Mouse (Mus musculus) midbrain, embryonic 14.5 days (tissue): ENCODE measurements at regions not wholly inside any gene's neighbourhood (a gene's known extent, or its start where the extent isn't known, plus 50 kb on each side); places are given as distances from the start of the nearest gene placed in this dataset.
"Not testable (repeated sequence)": the region's sequence is repeated elsewhere in the genome, so short reads cannot be mapped to it uniquely, and the experiment has no call there.

Experiments
- ATAC-seq: fragments of 200-750 bp; cut with Nextera tagmentation; 2 replicates; pipeline ENCODE4 v1.8.0; 2017; ENCODE audit warnings: moderate number of reproducible peaks, moderate library complexity; ENCODE audit not compliant: low FRiP score, low TSS enrichment
- DNase-seq: peaks from one replicate; pipeline ENCODE4 v3.0.0-alpha.2; 2015
- H3K27ac ChIP-seq: fragments of 300-500 bp; sonication (generic); replicated peaks from 2 replicates; pipeline ENCODE4 v1.5.1; 2014; ENCODE audit warnings: mild to moderate bottlenecking, low read depth, low read length, moderate library complexity
- H3K27me3 ChIP-seq: fragments of 300-500 bp; sonication (generic); 2 replicates; pipeline ENCODE4 v1.6.1; 2014; ENCODE audit warnings: low read length, control low read depth, mixed read lengths; ENCODE audit not compliant: control insufficient read depth, insufficient read depth
- H3K36me3 ChIP-seq: fragments of 300-500 bp; sonication (generic); 2 replicates; pipeline ENCODE4 v1.6.1; 2014; ENCODE audit warnings: low read length, control low read depth; ENCODE audit not compliant: control insufficient read depth, insufficient read depth
- H3K4me1 ChIP-seq: fragments of 300-500 bp; sonication (generic); 2 replicates; pipeline ENCODE4 v1.6.1; 2014; ENCODE audit warnings: mild to moderate bottlenecking, antibody characterized with exemption, low read length, control low read depth; ENCODE audit not compliant: control insufficient read depth, insufficient read depth
- H3K4me2 ChIP-seq: fragments of 300-500 bp; sonication (generic); 2 replicates; pipeline ENCODE4 v1.6.1; 2014; ENCODE audit warnings: mild to moderate bottlenecking, low read length, moderate library complexity
- H3K4me3 ChIP-seq: fragments of 300-500 bp; sonication (generic); replicated peaks from 2 replicates; pipeline ENCODE4 v1.5.1; 2014; ENCODE audit warnings: low read depth, low read length
- H3K9ac ChIP-seq: fragments of 300-500 bp; sonication (generic); replicated peaks from 2 replicates; pipeline ENCODE4 v1.6.1; 2014; ENCODE audit warnings: mild to moderate bottlenecking, low read length, moderate library complexity
- H3K9me3 ChIP-seq: fragments of 300-500 bp; sonication (generic); 2 replicates; pipeline ENCODE4 v1.6.1; 2016; ENCODE audit warnings: low read length, control low read depth, mixed read lengths; ENCODE audit not compliant: control insufficient read depth
- WGBS: fragments of 180-500 bp; shearing (Covaris S2); extraction: QIAGEN DNeasy Blood & Tissue Kit; methylation state at CpG from one replicate; pipeline ENCODE4 v1.1.7; 2014; 5-methylcytosine and 5-hydroxymethylcytosine counted together

DNA sequence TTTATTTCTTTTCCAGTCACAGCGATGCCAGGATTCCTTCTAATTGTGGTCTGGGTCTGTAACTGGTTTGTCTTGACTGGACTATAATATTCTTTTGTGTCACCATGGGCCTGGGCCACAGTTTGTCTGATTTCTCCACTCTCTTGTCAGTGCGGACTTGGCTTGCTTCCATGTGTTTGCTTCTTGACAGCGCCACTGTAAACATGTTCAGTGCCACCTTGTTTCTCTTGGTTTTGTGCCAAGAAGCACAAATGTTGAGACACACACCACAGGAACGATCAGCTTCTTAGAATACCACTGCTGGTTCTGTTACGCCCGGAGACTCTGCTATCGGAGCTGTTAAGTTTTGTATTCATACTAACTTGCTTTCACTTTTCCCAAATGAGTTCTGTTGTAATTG lies 180.9 kb upstream of the Tmem45b start:
- Histone ChIP-seq H3K4me1 (no peaks in the 10 kb centered on the region), H3K27me3 (no peaks in the 10 kb centered on the region), H3K4me3 (no peak overlapping the region), H3K36me3 (no peaks in the 10 kb centered on the region), H3K9ac (no peak overlapping the region), H3K9me3 (no peaks in the 10 kb centered on the region), H3K27ac (no peak overlapping the region), H3K4me2 (no peak overlapping the region)
- 87% methylated on average over 7 of the region's 7 CpGs for WGBS
- ATAC-seq, result no peak
- DNase-seq, result peak; percentile 8

DNA sequence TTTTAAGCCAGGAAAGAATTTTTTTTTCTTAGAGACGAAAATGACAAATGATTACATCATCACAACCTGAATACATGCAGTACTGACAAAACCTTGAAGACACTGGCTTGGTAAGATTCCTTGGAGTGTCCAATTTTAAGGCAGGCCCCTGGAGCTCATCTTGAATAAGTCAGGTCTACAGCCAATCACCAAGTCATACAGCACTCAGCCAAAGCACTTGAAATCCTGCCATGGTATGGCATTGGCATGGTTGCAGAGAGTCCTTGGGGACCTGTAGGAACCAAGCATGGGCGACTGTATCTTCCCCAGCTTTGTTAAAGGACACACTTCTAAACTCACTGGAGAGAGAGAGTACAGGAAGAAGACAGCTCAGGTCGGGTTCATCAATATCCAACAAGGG lies 179.8 kb upstream of the Tmem45b start:
- 73% methylated on average over 3 of the region's 3 CpGs for WGBS
- ATAC-seq (no peak), DNase-seq (no peak)
- Histone ChIP-seq H3K4me2 (no peak overlapping the region), H3K4me3 (no peak overlapping the region), H3K9ac (no peak overlapping the region), H3K4me1 (no peaks in the 10 kb centered on the region), H3K27ac (no peak overlapping the region), H3K36me3 (no peaks in the 10 kb centered on the region), H3K9me3 (no peaks in the 10 kb centered on the region), H3K27me3 (no peaks in the 10 kb centered on the region)

DNA sequence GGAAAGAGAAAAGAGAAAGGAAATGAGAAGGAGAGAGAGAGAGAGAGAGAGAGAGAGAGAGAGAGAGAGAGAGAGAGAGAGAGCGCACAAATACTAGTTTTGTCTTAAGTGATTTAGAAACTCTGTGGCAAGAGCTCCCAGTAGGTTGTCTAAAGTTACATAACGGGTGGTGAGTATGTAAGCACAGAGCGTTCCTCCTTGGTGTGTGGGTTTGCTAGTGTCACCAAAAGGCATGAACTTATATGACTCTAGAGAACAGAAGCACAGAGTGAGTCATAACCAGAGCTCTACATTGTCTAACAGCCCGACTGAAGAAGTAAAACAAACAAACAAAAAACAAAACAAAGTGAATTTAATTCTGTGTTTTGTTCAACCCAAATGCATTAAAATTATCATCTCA lies 177.9 kb upstream of the Tmem45b start:
- Histone ChIP-seq H3K4me1 (no peaks in the 10 kb centered on the region), H3K27me3 (no peaks in the 10 kb centered on the region), H3K36me3 (no peaks in the 10 kb centered on the region), H3K9me3 (no peaks in the 10 kb centered on the region), H3K4me3 (no peak overlapping the region), H3K9ac (no peak overlapping the region), H3K27ac (no peak overlapping the region), H3K4me2 (no peak overlapping the region)
- 90% methylated on average over 4 of the region's 4 CpGs for WGBS
- ATAC-seq (no peak), DNase-seq (no peak)

DNA sequence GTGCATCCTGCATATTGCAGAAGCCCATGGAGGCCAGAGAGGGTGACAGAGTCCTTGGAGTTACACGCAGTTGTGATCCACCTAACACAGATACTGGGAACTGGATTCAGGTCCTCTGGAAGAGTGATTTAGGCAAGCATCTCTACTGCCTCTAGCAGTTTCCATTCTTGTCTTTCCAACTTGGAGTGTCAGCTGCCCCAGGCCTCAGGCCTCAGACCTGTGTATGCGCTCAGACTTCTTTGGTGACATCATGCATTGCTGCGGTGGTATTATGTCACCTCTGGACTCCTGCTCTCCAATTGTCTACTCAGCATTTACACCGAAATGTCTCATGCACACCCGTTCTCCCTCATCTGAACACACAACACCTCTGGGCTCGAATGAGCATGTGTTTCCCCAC lies 164.0 kb upstream of the Tmem45b start:
- Histone ChIP-seq H3K4me1 (no peaks in the 10 kb centered on the region), H3K4me3 (no peak overlapping the region), H3K27me3 (no peaks in the 10 kb centered on the region), H3K36me3 (no peaks in the 10 kb centered on the region), H3K4me2 (no peak overlapping the region), H3K9ac (no peak overlapping the region), H3K9me3 (no peaks in the 10 kb centered on the region), H3K27ac (no peak overlapping the region)
- no peak for ATAC-seq
- 89% methylated on average over 6 of the region's 6 CpGs for WGBS
- DNase-seq, result no peak

DNA sequence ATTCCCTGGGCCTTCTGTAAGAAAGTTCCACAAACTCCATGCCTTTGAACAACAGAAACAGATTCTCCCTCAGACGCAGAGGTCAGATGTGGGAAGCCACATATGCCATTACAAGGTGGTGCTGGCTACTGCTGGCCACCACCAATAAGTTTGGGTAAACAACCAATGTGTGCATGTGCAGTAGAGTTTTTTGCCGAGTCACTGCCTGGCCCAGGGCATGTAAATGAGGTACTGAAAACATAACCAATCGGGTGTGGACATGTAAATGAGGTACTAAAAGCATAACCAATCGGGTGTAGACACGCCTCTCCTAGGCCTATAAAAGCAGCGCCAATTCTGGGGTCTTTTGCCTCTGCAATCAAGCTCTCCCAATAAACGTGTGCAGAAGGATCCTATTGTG lies 157.3 kb upstream of the Tmem45b start:
- DNase-seq, ATAC-seq, H3K9ac ChIP-seq, H3K4me3 ChIP-seq, H3K27ac ChIP-seq, H3K4me2 ChIP-seq, H3K27me3 ChIP-seq, H3K4me1 ChIP-seq, H3K36me3 ChIP-seq, H3K9me3 ChIP-seq: not testable (repeated sequence)
- 92% methylated on average over 7 of the region's 7 CpGs for WGBS

DNA sequence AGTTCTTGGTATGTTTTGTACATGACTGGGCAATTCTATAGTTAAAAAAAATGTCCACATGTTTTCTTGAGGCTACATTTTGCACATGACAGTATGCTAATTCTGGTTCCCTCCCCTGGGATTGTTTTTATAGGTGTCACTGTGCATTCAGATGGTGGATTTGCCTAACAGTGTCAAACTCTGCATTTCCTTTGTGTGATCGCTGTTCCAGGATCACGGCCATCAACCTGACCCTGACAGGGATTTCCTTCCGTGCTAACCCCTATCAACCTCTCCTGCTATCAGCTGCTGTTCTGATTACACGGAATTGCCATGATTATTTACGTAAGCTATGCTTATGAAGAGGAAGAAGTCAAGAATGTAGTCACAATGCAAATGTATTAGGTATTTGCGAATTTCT lies 155.1 kb upstream of the Tmem45b start:
- no peak overlapping the region for H3K27ac ChIP-seq
- no peak overlapping the region for H3K4me2 ChIP-seq
- H3K27me3 ChIP-seq, result no peaks in the 10 kb centered on the region
- no peaks in the 10 kb centered on the region for H3K4me1 ChIP-seq
- H3K36me3 ChIP-seq, result no peaks in the 10 kb centered on the region
- ATAC-seq (no peak), DNase-seq (no peak)
- H3K4me3 ChIP-seq, result no peak overlapping the region
- no peaks in the 10 kb centered on the region; the same call in 1 of the 2 replicates for H3K9me3 ChIP-seq
- 66% methylated on average over 6 of the region's 6 CpGs for WGBS
- H3K9ac ChIP-seq, result no peak overlapping the region

DNA sequence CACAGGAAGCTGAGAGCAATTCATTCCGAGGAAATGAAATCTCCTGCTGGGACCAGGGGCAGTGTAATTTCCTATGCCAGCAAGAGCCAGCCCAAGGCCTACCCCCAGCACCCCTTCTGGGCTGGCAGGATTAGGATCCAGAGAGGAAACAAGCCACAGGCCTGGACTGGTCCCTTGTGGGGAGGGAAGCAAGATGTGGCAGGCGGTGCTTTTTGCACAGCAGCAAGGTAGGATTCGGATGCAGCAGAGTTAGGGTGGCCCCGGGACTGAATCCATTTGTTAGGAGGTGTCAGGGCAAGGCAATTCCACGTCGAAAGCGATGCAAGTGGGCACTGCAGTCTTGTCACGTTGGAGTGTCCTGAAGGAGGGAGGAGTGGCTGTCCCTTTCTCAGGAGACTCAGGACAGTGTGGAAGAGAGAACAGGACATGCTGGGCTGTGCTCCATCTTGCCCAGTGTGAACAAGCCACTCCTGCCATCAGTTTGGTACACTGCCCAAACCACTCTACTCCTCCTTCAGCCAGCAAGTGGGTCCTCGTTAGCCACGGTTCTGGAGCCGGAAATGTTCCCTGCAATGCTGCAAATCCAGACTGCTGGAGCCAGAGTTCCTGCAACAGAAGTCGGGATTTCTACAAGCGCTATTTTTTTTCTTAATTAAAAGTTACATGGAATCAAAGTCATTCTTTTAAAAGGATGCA lies 150.1 kb upstream of the Tmem45b start:
- H3K27ac ChIP-seq, result no peak overlapping the region
- H3K4me2 ChIP-seq, result no peak overlapping the region
- DNase-seq, result no peak
- H3K9me3 ChIP-seq, result no peaks in the 10 kb centered on the region; the same call in 1 of the 2 replicates
- H3K9ac ChIP-seq, result no peak overlapping the region
- no peaks in the 10 kb centered on the region for H3K4me1 ChIP-seq
- no peaks in the 10 kb centered on the region for H3K36me3 ChIP-seq
- ATAC-seq, result no peak
- no peak overlapping the region for H3K4me3 ChIP-seq
- 73% methylated on average over 13 of the region's 13 CpGs for WGBS
- no peaks in the 10 kb centered on the region for H3K27me3 ChIP-seq

DNA sequence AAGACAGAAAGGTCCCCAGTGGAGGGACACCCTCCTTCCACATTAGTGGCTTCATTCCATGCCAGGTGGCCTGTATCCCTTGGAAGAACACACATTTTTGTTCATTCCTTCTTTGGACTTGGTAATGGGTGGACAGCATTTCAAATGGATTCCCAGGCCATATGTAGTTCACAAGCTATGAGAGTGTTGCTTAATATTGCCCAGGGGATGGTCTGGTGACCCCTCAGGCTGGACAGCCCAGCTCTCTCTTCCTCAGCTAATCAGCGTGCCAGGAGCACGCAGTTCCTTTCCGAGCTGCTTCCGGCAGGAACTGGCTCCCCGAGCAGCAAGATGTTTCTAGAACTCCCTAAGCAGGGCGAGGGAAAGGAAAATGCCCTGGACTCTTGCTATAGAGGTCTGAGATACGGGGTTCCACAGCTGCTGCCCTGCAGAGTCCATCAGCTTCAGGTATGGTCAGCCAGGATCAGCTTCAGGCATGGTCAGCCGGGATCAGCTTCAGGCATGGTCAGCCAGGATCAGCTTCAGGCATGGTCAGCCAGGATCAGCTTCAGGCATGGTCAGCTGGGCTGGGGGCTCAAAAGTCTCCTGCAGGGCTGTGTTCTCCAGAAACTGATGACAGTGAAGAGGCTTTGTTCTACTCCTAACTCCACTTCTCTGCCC lies 146.9 kb upstream of the Tmem45b start:
- no peak overlapping the region for H3K27ac ChIP-seq
- H3K27me3 ChIP-seq, result no peaks in the 10 kb centered on the region
- no peak overlapping the region for H3K4me2 ChIP-seq
- no peaks in the 10 kb centered on the region for H3K36me3 ChIP-seq
- no peaks in the 10 kb centered on the region; the same call in 1 of the 2 replicates for H3K9me3 ChIP-seq
- DNase-seq (no peak), ATAC-seq (no peak)
- no peaks in the 10 kb centered on the region for H3K4me1 ChIP-seq
- 83% methylated on average over 8 of the region's 8 CpGs for WGBS
- no peak overlapping the region for H3K9ac ChIP-seq
- no peak overlapping the region for H3K4me3 ChIP-seq

DNA sequence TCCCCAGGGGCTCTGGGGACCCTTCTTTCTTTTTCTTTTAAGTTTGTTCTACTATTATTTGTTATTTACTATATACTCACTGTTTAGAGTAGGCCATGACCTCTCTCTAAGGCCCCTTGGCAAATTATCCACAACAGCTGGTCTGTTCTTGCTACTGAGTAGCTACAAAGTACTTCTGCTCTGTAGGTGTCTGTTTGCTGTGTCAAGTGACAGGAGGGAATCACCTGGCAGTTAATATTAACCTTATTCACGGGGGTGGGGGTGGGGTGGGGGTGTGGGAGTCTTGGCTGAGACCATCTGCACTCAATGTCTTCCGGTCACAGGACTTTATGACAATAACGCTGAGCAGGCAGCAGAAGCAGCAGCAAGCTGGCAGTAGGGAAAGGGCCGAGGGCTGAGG lies 146.4 kb upstream of the Tmem45b start:
- no peak for DNase-seq
- 72% methylated on average over 4 of the region's 4 CpGs for WGBS

More for the DNA sequence above, 146.4 kb upstream of the Tmem45b start:
- ATAC-seq, result no peak
- Histone ChIP-seq H3K27ac (no peak overlapping the region), H3K9me3 (no peaks in the 10 kb centered on the region; the same call in 1 of the 2 replicates), H3K4me3 (no peak overlapping the region), H3K4me1 (no peaks in the 10 kb centered on the region), H3K9ac (no peak overlapping the region), H3K27me3 (no peaks in the 10 kb centered on the region), H3K4me2 (no peak overlapping the region), H3K36me3 (no peaks in the 10 kb centered on the region)
